Mouse (Mus musculus): Measurements from ENCODE around the gene Mrpl48.
A peak's percentile ranks its signal among the peaks of the same experiment; 100 is the strongest.
"Not testable (repeated sequence)": the region's sequence is repeated elsewhere in the genome, so short reads cannot be mapped to it uniquely, and the experiment has no call there.

Gene Mrpl48

GRCm38 (mm10) chr7:100582727-100583236 lies 25.3 kb downstream of the Mrpl48 start:
- peak; percentile 92 for DNase-seq (ENCODE audit: extremely low spot score)

GRCm38 (mm10) chr7:100582235-100582634 lies 25.9 kb downstream of the Mrpl48 start:
- no peak for DNase-seq (ENCODE audit: extremely low spot score)

- DNase-seq (ENCODE audit: extremely low spot score) = no peak
Measured at GRCm38 (mm10) chr7:100578794-100579193, 29.3 kb downstream of the Mrpl48 start.

- no peak for DNase-seq (ENCODE audit: extremely low spot score)
Measured at GRCm38 (mm10) chr7:100572704-100573103, 35.4 kb downstream of the Mrpl48 start.

GRCm38 (mm10) chr7:100572061-100572460 lies 36.0 kb downstream of the Mrpl48 start:
- DNase-seq (ENCODE audit: extremely low spot score) = no peak

GRCm38 (mm10) chr7:100570930-100571715 lies 37.0 kb downstream of the Mrpl48 start:
- DNase-seq (ENCODE audit: extremely low spot score) = no peak

GRCm38 (mm10) chr7:100569907-100570306 lies 38.2 kb downstream of the Mrpl48 start:
- no peak for DNase-seq (ENCODE audit: extremely low spot score)

- DNase-seq (ENCODE audit: extremely low spot score) = not testable (repeated sequence)
Measured at GRCm38 (mm10) chr7:100567238-100567637, 40.9 kb downstream of the Mrpl48 start.

GRCm38 (mm10) chr7:100561861-100562587 lies 46.1 kb downstream of the Mrpl48 start:
- DNase-seq (ENCODE audit: extremely low spot score) = no peak

- DNase-seq (ENCODE audit: extremely low spot score) = no peak
Measured at GRCm38 (mm10) chr7:100559331-100559730, 48.8 kb downstream of the Mrpl48 start.

GRCm38 (mm10) chr7:100557241-100557640 lies 50.9 kb downstream of the Mrpl48 start:
- DNase-seq (ENCODE audit: extremely low spot score) = no peak

GRCm38 (mm10) chr7:100555431-100555951 lies 52.6 kb downstream of the Mrpl48 start:
- DNase-seq (ENCODE audit: extremely low spot score) = peak; percentile 19

GRCm38 (mm10) chr7:100554939-100555338 lies 53.2 kb downstream of the Mrpl48 start:
- DNase-seq (ENCODE audit: extremely low spot score) = no peak

GRCm38 (mm10) chr7:100550338-100551007 lies 57.6 kb downstream of the Mrpl48 start:
- DNase-seq (ENCODE audit: extremely low spot score) = no peak

GRCm38 (mm10) chr7:100549796-100550195 lies 58.3 kb downstream of the Mrpl48 start:
- no peak for DNase-seq (ENCODE audit: extremely low spot score)

- DNase-seq (ENCODE audit: extremely low spot score) = no peak
Measured at GRCm38 (mm10) chr7:100547631-100548030, 60.5 kb downstream of the Mrpl48 start.

GRCm38 (mm10) chr7:100544437-100544836 lies 63.7 kb downstream of the Mrpl48 start:
- DNase-seq (ENCODE audit: extremely low spot score) = no peak

GRCm38 (mm10) chr7:100539516-100539915 lies 68.6 kb downstream of the Mrpl48 start:
- no peak for DNase-seq (ENCODE audit: extremely low spot score)

- DNase-seq (ENCODE audit: extremely low spot score) = no peak
Measured at GRCm38 (mm10) chr7:100537519-100537902, 70.6 kb downstream of the Mrpl48 start.

GRCm38 (mm10) chr7:100536804-100537518 lies 71.1 kb downstream of the Mrpl48 start, which contains the start of gene Coa4:
Gene Coa4 (plus strand): TSS chr7:100537071.
- DNase-seq (ENCODE audit: extremely low spot score) = peak; percentile 90

GRCm38 (mm10) chr7:100535831-100536230 lies 72.3 kb downstream of the Mrpl48 start:
- no peak for DNase-seq (ENCODE audit: extremely low spot score)

Measured in embryo, embryonic 9.5 days (tissue).